Mouse (Mus musculus): ENCODE measurements around the gene Fkbp7. TPM values are rescaled to one million over a fixed set of nuclear protein-coding genes. Genes with fewer than 3 reads are reported as not detected.
"Not testable (repeated sequence)": the region's sequence is repeated elsewhere in the genome, so short reads cannot be mapped to it uniquely, and the experiment has no call there.

Fkbp7 gene
- polyA plus RNA-seq, 1 experiment from 2014 or later: 30.4 TPM

GRCm38 (mm10) chr2:76631600-76631999 is 41.3 kb downstream of the Fkbp7 start:
- no peak overlapping the region for H3K27ac ChIP-seq (ENCODE audit: low read depth, low read length)
- H3K4me2 ChIP-seq (replicated peaks; ENCODE audit: low read depth, low read length): no peak overlapping the region
- H3K9me3 ChIP-seq (ENCODE audit: control insufficient read depth, low read length): no peaks in the 10 kb centered on the region
- H3K36me3 ChIP-seq (ENCODE audit: control insufficient read depth, insufficient read depth, low read length): peaks cover 12% of the 10 kb centered on the region
- no peak overlapping the region for H3K9ac ChIP-seq (ENCODE audit: low read depth, low read length)
- H3K4me3 ChIP-seq (ENCODE audit: low read depth, low read length): no peak overlapping the region
- no peak for DNase-seq (ENCODE audit: low spot score)
- no peaks in the 10 kb centered on the region for H3K4me1 ChIP-seq (replicated peaks; ENCODE audit: control insufficient read depth, insufficient read depth, low read length)
- WGBS: 94% methylated on average over 4 of the region's 4 CpGs
- no peak for ATAC-seq (ENCODE audit: low FRiP score)
- no peaks in the 10 kb centered on the region for H3K27me3 ChIP-seq (ENCODE audit: control insufficient read depth, insufficient read depth, low read length)

GRCm38 (mm10) chr2:76630293-76630692 is 42.6 kb downstream of the Fkbp7 start:
- DNase-seq (ENCODE audit: low spot score): no peak
- WGBS: 94% methylated on average over 12 of the region's 12 CpGs
- Histone ChIP-seq H3K4me3 (ENCODE audit: low read depth, low read length) (no peak overlapping the region), H3K27me3 (ENCODE audit: control insufficient read depth, insufficient read depth, low read length) (no peaks in the 10 kb centered on the region), H3K4me2 (replicated peaks; ENCODE audit: low read depth, low read length) (no peak overlapping the region), H3K4me1 (replicated peaks; ENCODE audit: control insufficient read depth, insufficient read depth, low read length) (no peaks in the 10 kb centered on the region), H3K9me3 (ENCODE audit: control insufficient read depth, low read length) (no peaks in the 10 kb centered on the region), H3K9ac (ENCODE audit: low read depth, low read length) (no peak overlapping the region), H3K27ac (ENCODE audit: low read depth, low read length) (no peak overlapping the region), H3K36me3 (ENCODE audit: control insufficient read depth, insufficient read depth, low read length) (peaks cover 7% of the 10 kb centered on the region; the same call in 1 of the 2 replicates)
- ATAC-seq (ENCODE audit: low FRiP score): no peak

GRCm38 (mm10) chr2:76622316-76622715 is 50.6 kb downstream of the Fkbp7 start:
- H3K4me1 ChIP-seq (replicated peaks; ENCODE audit: control insufficient read depth, insufficient read depth, low read length); H3K9ac ChIP-seq (ENCODE audit: low read depth, low read length); DNase-seq (ENCODE audit: low spot score); H3K9me3 ChIP-seq (ENCODE audit: control insufficient read depth, low read length); H3K4me3 ChIP-seq (ENCODE audit: low read depth, low read length); H3K4me2 ChIP-seq (replicated peaks; ENCODE audit: low read depth, low read length); ATAC-seq (ENCODE audit: low FRiP score); H3K27me3 ChIP-seq (ENCODE audit: control insufficient read depth, insufficient read depth, low read length); H3K36me3 ChIP-seq (ENCODE audit: control insufficient read depth, insufficient read depth, low read length); H3K27ac ChIP-seq (ENCODE audit: low read depth, low read length): not testable (repeated sequence)
- WGBS: 84% methylated on average over 2 of the region's 2 CpGs

- Histone ChIP-seq H3K36me3 (ENCODE audit: control insufficient read depth, insufficient read depth, low read length) (peaks cover 5% of the 10 kb centered on the region; the same call in 1 of the 2 replicates), H3K9me3 (ENCODE audit: control insufficient read depth, low read length) (no peaks in the 10 kb centered on the region), H3K9ac (ENCODE audit: low read depth, low read length) (no peak overlapping the region), H3K4me3 (ENCODE audit: low read depth, low read length) (no peak overlapping the region), H3K4me1 (replicated peaks; ENCODE audit: control insufficient read depth, insufficient read depth, low read length) (no peaks in the 10 kb centered on the region), H3K27me3 (ENCODE audit: control insufficient read depth, insufficient read depth, low read length) (no peaks in the 10 kb centered on the region), H3K27ac (ENCODE audit: low read depth, low read length) (no peak overlapping the region), H3K4me2 (replicated peaks; ENCODE audit: low read depth, low read length) (no peak overlapping the region)
- WGBS: 74% methylated on average over 1 of the region's 1 CpGs
- DNase-seq (ENCODE audit: low spot score) (no peak), ATAC-seq (ENCODE audit: low FRiP score) (no peak)
These were observed 51.2 kb downstream of the Fkbp7 start for GRCm38 (mm10) chr2:76621724-76622123.

- 90% methylated on average over 5 of the region's 5 CpGs for WGBS
- no peak for ATAC-seq (ENCODE audit: low FRiP score)
- no peaks in the 10 kb centered on the region for H3K9me3 ChIP-seq (ENCODE audit: control insufficient read depth, low read length)
These were observed 52.7 kb downstream of the Fkbp7 start for GRCm38 (mm10) chr2:76620188-76620587.

GRCm38 (mm10) chr2:76618078-76618477 is 54.8 kb downstream of the Fkbp7 start:
- Histone ChIP-seq H3K27ac (ENCODE audit: low read depth, low read length) (no peak overlapping the region), H3K9ac (ENCODE audit: low read depth, low read length) (no peak overlapping the region), H3K4me3 (ENCODE audit: low read depth, low read length) (no peak overlapping the region), H3K9me3 (ENCODE audit: control insufficient read depth, low read length) (no peaks in the 10 kb centered on the region), H3K36me3 (ENCODE audit: control insufficient read depth, insufficient read depth, low read length) (no peaks in the 10 kb centered on the region), H3K27me3 (ENCODE audit: control insufficient read depth, insufficient read depth, low read length) (no peaks in the 10 kb centered on the region), H3K4me2 (replicated peaks; ENCODE audit: low read depth, low read length) (no peak overlapping the region), H3K4me1 (replicated peaks; ENCODE audit: control insufficient read depth, insufficient read depth, low read length) (no peaks in the 10 kb centered on the region)
- ATAC-seq (ENCODE audit: low FRiP score) (no peak; the same call in 1 of the 2 replicates), DNase-seq (ENCODE audit: low spot score) (peak; percentile 55)
- 52% methylated on average over 1 of the region's 1 CpGs for WGBS

More at GRCm38 (mm10) chr2:76620188-76620587, 52.7 kb downstream of the Fkbp7 start:
- H3K36me3 ChIP-seq (ENCODE audit: control insufficient read depth, insufficient read depth, low read length): no peaks in the 10 kb centered on the region
- H3K27ac ChIP-seq (ENCODE audit: low read depth, low read length): no peak overlapping the region
- H3K9ac ChIP-seq (ENCODE audit: low read depth, low read length): no peak overlapping the region
- no peak overlapping the region for H3K4me3 ChIP-seq (ENCODE audit: low read depth, low read length)
- H3K4me1 ChIP-seq (replicated peaks; ENCODE audit: control insufficient read depth, insufficient read depth, low read length): no peaks in the 10 kb centered on the region
- H3K4me2 ChIP-seq (replicated peaks; ENCODE audit: low read depth, low read length): no peak overlapping the region
- DNase-seq (ENCODE audit: low spot score): no peak
- no peaks in the 10 kb centered on the region for H3K27me3 ChIP-seq (ENCODE audit: control insufficient read depth, insufficient read depth, low read length)

Other genes with a start within 250 kb of the Fkbp7 start
- 109 and 128 TPM in 2 replicates for gene Prkra, start 25.1 kb downstream of the Fkbp7 start, polyA plus RNA-seq (2014; fragmentation: Nextera tagmentation; extraction: Ambion mirVana)
- 0.53 and 0.88 TPM in 2 replicates for gene Pjvk, start 24.6 kb downstream of the Fkbp7 start, polyA plus RNA-seq (2014; fragmentation: Nextera tagmentation; extraction: Ambion mirVana)
- gene Plekha3, start 2.2 kb upstream of the Fkbp7 start, polyA plus RNA-seq (2014; fragmentation: Nextera tagmentation; extraction: Ambion mirVana): 12.2 and 14.3 TPM in 2 replicates

All from hindbrain, embryonic 11.5 days (tissue).